Mouse (Mus musculus) lung, postnatal 0 days (tissue): Measurements from ENCODE around the gene Olfr316. TPM values are rescaled to one million over a fixed set of nuclear protein-coding genes. Genes with fewer than 3 reads are reported as not detected.
"Not testable (repeated sequence)": the region's sequence is repeated elsewhere in the genome, so short reads cannot be mapped to it uniquely, and the experiment has no call there.

Experiments used
- ATAC-seq: fragments of 200-750 bp; cut with Nextera tagmentation; 2 replicates; pipeline ENCODE4 v1.8.0; 2017; ENCODE audit warnings: moderate library complexity
- DNase-seq: peaks from one replicate; pipeline ENCODE4 v3.0.0-alpha.2; 2016; ENCODE audit warnings: low spot score
- H3K27ac ChIP-seq: fragments of 300-500 bp; sonication (generic); 2 replicates; pipeline ENCODE4 v1.5.1; 2014; ENCODE audit warnings: antibody characterized with exemption, mild to moderate bottlenecking, low read length, mixed read lengths
- H3K27me3 ChIP-seq: fragments of 300-500 bp; sonication (generic); replicated peaks from 2 replicates; pipeline ENCODE4 v1.6.1; 2014; ENCODE audit warnings: low read length, mixed read lengths; ENCODE audit not compliant: insufficient read depth
- H3K36me3 ChIP-seq: fragments of 300-500 bp; sonication (generic); 2 replicates; pipeline ENCODE4 v1.6.1; 2014; ENCODE audit warnings: low read length, mixed read lengths; ENCODE audit not compliant: insufficient read depth
- H3K4me1 ChIP-seq: fragments of 300-500 bp; sonication (generic); 2 replicates; pipeline ENCODE4 v1.6.1; 2014; ENCODE audit warnings: antibody characterized with exemption, low read depth, low read length, mixed read lengths; ENCODE audit not compliant: insufficient read depth
- H3K4me2 ChIP-seq: fragments of 300-500 bp; sonication (generic); replicated peaks from 2 replicates; pipeline ENCODE4 v1.6.1; 2014; ENCODE audit warnings: low read depth, mild to moderate bottlenecking, low read length, moderate library complexity, mixed read lengths
- H3K4me3 ChIP-seq: fragments of 300-500 bp; sonication (generic); 2 replicates; pipeline ENCODE4 v1.5.1; 2014; ENCODE audit warnings: low read depth, low read length
- H3K9ac ChIP-seq: fragments of 300-500 bp; sonication (generic); replicated peaks from 2 replicates; pipeline ENCODE4 v1.6.1; 2014; ENCODE audit warnings: low read depth, mild to moderate bottlenecking
- H3K9me3 ChIP-seq: fragments of 300-500 bp; sonication (generic); 2 replicates; pipeline ENCODE4 v1.6.1; 2016; ENCODE audit warnings: low read length, mixed read lengths
- CTCF ChIP-seq: IDR thresholded peaks from 2 replicates; pipeline ENCODE4 v1.5.1; 2016; ENCODE audit warnings: antibody characterized with exemption, mild to moderate bottlenecking
- EP300 ChIP-seq: IDR thresholded peaks from 2 replicates; pipeline ENCODE4 v1.6.1; 2016; ENCODE audit warnings: antibody characterized with exemption, mild to moderate bottlenecking, control low read depth
- WGBS: fragments of 180-500 bp; shearing (Covaris S2); extraction: QIAGEN DNeasy Blood & Tissue Kit; methylation state at CpG from one replicate; pipeline ENCODE4 v1.1.7; 2014; 5-methylcytosine and 5-hydroxymethylcytosine counted together
- polyA plus RNA-seq: library from polyadenylated mRNA; unstranded; fragments of >200 nt; fragmentation: Nextera tagmentation; extraction: Ambion mirVana; gene quantifications from 2 replicates; pipeline ENCODE4 v1.2.1, GENCODE M21; 2015

Gene Olfr316
- polyA plus RNA-seq, 1 experiment from 2014 or later = not detected

DNA sequence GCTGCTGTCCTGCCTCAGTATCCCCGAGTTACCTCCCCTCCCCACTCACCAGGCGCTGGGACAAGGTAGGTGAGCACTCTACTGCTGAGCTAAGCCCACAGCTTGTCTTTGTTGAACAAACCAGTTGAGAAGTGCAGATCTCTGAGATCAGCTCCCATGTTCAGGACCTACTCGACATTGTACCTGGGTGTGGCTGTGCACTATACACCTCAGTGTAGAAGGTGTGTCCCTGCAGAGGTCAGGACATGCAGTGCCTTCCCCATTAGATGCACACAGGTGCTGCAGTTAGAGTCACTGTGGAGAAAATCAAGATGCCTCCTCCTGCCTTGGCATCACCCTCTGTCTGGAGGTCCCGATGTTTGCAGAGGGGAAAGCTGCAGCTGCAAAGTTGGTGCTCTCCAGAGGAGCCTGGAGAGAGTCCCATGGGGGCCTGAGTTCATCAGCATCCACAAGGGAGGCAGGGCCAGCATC lies 13.7 kb upstream of the Olfr316 start, which contains the start of gene Olfr317:
Olfr317 (minus strand) TSS at position 421 of the 471 bp plus-strand sequence.
- Histone ChIP-seq H3K4me3 (no peak within 1 kb of the TSS), H3K27me3 (no peaks in the 10 kb centered on the region), H3K36me3 (no peaks in the 10 kb centered on the region), H3K9ac (no peak within 1 kb of the TSS), H3K4me1 (no peaks in the 10 kb centered on the region), H3K4me2 (no peak within 1 kb of the TSS), H3K9me3 (no peaks in the 10 kb centered on the region), H3K27ac (no peak within 1 kb of the TSS)
- DNase-seq (no peak), ATAC-seq (no peak)
- TF ChIP-seq EP300 (no peak), CTCF (no peak)
- WGBS = 58% methylated on average over 4 of the region's 4 CpGs

DNA sequence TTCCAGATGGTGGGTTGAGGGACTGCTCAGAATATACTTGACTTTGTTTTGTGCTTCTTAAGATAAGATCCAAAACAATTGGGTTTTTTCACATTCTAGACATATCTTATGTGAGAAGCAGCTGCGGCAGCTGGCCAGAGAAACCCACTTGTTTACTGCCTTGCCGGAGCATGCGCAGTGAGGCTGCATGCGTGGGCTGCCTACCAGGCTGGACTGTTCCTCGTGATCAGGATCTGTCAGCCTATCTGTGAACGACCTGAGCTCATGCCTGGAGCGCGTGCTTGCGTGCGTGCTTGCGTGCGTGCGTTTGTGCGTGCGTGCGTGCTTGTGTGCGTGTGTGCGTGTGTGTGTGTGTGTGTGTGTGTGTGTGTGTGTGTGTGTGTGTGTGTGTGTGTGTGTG lies 1.4 kb upstream of the Olfr316 start:
- H3K9me3 ChIP-seq, H3K4me2 ChIP-seq, ATAC-seq, H3K4me3 ChIP-seq, H3K4me1 ChIP-seq, H3K36me3 ChIP-seq, H3K9ac ChIP-seq, H3K27me3 ChIP-seq, H3K27ac ChIP-seq, DNase-seq: not testable (repeated sequence)
- WGBS = 87% methylated on average over 18 of the region's 18 CpGs

DNA sequence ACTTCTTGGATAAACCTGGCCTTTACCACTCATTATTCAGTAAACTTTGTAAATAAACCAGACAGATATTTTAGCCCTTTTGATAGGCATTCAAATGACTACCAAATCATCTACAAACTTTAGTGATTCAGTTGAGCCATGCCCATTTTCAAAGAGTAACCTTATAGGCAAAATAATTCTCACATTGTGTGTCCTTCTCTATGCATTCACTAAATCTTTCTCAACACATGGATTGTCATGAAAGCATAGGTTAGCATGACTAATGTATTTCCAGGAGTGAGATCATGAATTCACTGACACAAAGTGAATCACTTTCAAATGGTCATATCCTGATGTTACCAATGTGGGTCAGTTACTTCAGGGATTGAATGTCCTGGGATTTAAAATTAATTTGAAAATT lies 20.4 kb downstream of the Olfr316 start, which contains the start of gene Olfr315:
Olfr315 (plus strand) TSS at position 301 of the 400 bp plus-strand sequence.
- Histone ChIP-seq H3K27me3 (no peaks in the 10 kb centered on the region), H3K9ac (no peak within 1 kb of the TSS), H3K4me1 (no peaks in the 10 kb centered on the region), H3K9me3 (no peaks in the 10 kb centered on the region), H3K4me3 (no peak within 1 kb of the TSS), H3K27ac (no peak within 1 kb of the TSS), H3K36me3 (no peaks in the 10 kb centered on the region), H3K4me2 (no peak within 1 kb of the TSS)
- ATAC-seq (no peak), DNase-seq (no peak)
- TF ChIP-seq EP300 = no peak
- no peak for TF ChIP-seq CTCF

DNA sequence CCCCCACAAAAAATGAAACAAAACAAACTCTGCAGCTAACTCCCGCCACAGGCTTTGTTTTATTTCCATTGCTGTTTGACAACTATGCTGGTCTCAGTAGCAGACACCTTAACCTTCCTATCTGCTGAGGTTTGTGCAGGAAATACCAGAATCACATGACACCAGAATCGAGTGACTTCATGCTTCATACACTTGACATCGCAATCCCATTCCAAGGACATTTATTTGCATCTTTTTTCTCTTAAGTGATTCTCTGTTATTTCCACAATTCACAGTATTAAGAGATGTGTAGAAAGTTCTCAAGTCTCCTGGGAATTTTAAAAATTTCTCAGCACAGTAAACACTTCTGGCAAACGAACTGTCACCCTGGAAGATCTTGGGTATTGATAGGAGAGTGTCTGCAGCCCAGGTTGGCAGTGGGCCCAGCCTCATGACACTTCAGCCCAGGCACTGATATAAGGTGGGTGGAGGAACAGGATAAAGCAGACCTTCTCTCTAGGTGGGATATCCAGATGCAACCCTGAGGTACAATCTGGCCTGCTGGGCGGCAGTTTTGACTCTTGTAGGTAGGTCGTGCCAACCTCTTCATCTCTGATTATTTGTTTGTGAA lies 30.1 kb downstream of the Olfr316 start, which contains the start of gene Olfr314:
Olfr314 (plus strand) TSS at position 473 of the 610 bp plus-strand sequence.
- Histone ChIP-seq H3K9me3 (no peaks in the 10 kb centered on the region), H3K36me3 (no peaks in the 10 kb centered on the region), H3K4me2 (no peak within 1 kb of the TSS), H3K27me3 (no peaks in the 10 kb centered on the region), H3K4me3 (no peak within 1 kb of the TSS), H3K4me1 (no peaks in the 10 kb centered on the region), H3K27ac (no peak within 1 kb of the TSS), H3K9ac (no peak within 1 kb of the TSS)
- DNase-seq = no peak
- no peak for ATAC-seq
- 39% methylated on average over 6 of the region's 6 CpGs for WGBS
- TF ChIP-seq CTCF (no peak), EP300 (no peak)

DNA sequence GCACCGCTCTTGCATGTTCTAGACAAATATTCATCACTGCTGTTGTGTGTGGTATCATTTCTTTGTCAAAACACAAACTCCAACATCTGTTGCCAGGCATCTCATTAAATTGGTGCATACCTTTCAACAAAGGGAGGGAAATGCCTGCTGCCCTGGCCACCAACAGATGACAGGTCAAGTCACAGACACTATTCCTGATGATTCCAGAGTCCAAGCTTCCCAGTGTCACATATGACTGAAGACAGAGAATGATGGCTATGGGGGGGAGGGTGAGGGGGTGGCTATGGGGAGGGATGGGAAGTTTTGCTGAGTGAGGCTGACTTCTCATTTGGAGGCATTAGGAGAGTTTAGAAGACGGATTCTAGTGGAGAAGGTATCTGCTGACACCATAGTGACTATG lies 31.6 kb downstream of the Olfr316 start:
- 70% methylated on average over 2 of the region's 2 CpGs for WGBS
- no peak for DNase-seq

DNA sequence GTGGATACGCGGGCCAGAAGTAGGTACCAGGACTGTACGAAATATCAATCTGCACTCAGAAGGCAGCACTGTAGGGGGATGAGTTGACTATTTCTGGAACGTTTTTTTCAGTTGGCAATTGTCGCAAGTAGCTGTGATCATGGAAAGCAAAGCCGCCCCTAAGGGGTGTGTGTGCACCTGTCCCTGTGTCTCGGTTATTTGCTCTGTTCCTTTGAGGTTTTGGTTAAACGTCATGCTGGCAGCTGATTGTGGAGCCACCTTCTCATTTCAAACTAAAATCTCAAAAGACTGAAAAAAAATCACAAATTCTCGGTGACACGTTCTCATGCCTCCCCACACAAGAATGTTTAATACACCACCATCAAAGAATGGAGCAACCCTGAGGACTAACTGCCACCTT lies 35.1 kb downstream of the Olfr316 start:
- Histone ChIP-seq H3K27ac (no peak overlapping the region), H3K4me1 (no peaks in the 10 kb centered on the region), H3K9ac (no peak overlapping the region), H3K27me3 (no peaks in the 10 kb centered on the region), H3K9me3 (no peaks in the 10 kb centered on the region), H3K36me3 (no peaks in the 10 kb centered on the region), H3K4me3 (no peak overlapping the region), H3K4me2 (no peak overlapping the region)
- TF ChIP-seq CTCF (no peak), EP300 (no peak)
- ATAC-seq (no peak), DNase-seq (no peak)
- WGBS = 79% methylated on average over 10 of the region's 10 CpGs

More for the DNA sequence above, 31.6 kb downstream of the Olfr316 start:
- no peaks in the 10 kb centered on the region for H3K36me3 ChIP-seq
- H3K4me3 ChIP-seq = no peak overlapping the region
- H3K9me3 ChIP-seq = no peaks in the 10 kb centered on the region
- H3K4me1 ChIP-seq = no peaks in the 10 kb centered on the region
- H3K4me2 ChIP-seq = no peak overlapping the region
- ATAC-seq = no peak
- TF ChIP-seq EP300 (no peak), CTCF (no peak)
- H3K27ac ChIP-seq = no peak overlapping the region
- no peaks in the 10 kb centered on the region for H3K27me3 ChIP-seq
- H3K9ac ChIP-seq = no peak overlapping the region

DNA sequence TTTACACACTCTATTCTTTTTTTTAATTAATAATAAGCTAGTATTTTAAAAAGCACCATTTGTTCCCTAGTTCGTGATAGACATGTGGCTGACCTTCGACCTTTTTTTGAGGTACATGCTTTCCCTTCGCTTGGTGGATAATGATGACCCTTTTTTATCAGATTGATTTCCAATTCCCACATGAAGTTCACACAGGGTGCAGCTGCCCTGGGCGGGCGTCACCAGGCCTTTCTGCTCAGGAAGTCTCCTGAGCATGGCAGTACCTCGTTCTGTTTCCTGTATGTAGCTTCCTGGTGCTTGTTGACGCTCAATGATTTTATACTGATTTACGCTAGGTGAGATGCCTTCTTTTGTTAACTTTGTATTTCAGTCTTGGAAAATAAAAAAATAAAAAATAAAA lies 35.8 kb downstream of the Olfr316 start:
- 67% methylated on average over 8 of the region's 8 CpGs for WGBS
- DNase-seq = no peak
- no peak for ATAC-seq

More for the DNA sequence above, 35.8 kb downstream of the Olfr316 start:
- no peak for TF ChIP-seq CTCF
- TF ChIP-seq EP300 = no peak
- Histone ChIP-seq H3K4me2 (no peak overlapping the region), H3K9me3 (no peaks in the 10 kb centered on the region), H3K4me1 (no peaks in the 10 kb centered on the region), H3K36me3 (no peaks in the 10 kb centered on the region), H3K27me3 (no peaks in the 10 kb centered on the region), H3K27ac (no peak overlapping the region), H3K9ac (no peak overlapping the region), H3K4me3 (no peak overlapping the region)
